Mouse (Mus musculus) embryonic fibroblast, embryonic 13.5 days (primary cell): ENCODE measurements around the gene Kansl2. TPM values are rescaled to one million over a fixed set of nuclear protein-coding genes. Genes with fewer than 3 reads are reported as not detected.
A peak's percentile ranks its signal among the peaks of the same experiment; 100 is the strongest.

Experiments
- H3K27ac ChIP-seq: 2 replicates; pipeline ENCODE4 v1.5.1; 2012; ENCODE audit warnings: low read length, control low read depth, inconsistent platforms; ENCODE audit not compliant: insufficient read depth
- H3K4me1 ChIP-seq: 2 replicates; pipeline ENCODE4 v1.6.1; 2011; ENCODE audit warnings: low read length; ENCODE audit not compliant: control insufficient read depth, insufficient read depth
- H3K4me3 ChIP-seq: 2 replicates; pipeline ENCODE4 v1.5.1; 2011; ENCODE audit warnings: mild to moderate bottlenecking, control low read depth, low read length; ENCODE audit not compliant: insufficient read depth
- CTCF ChIP-seq: IDR thresholded peaks from 2 replicates; pipeline ENCODE4 v1.5.1; 2011; ENCODE audit warnings: mild to moderate bottlenecking, control low read depth, low read length, moderate library complexity, borderline replicate concordance; ENCODE audit not compliant: insufficient read depth
- POLR2A ChIP-seq: IDR thresholded peaks from 2 replicates; pipeline ENCODE4 v1.6.1; 2011; ENCODE audit warnings: low read depth, mild to moderate bottlenecking, control low read depth, low read length, moderate library complexity
- polyA plus RNA-seq: library from polyadenylated mRNA; stranded (reverse); fragments of >200 nt; gene quantifications from 2 replicates; pipeline ENCODE4 v1.2.4, GENCODE M21; 2011; ENCODE audit warnings: low read depth; ENCODE audit not compliant: missing spikeins, insufficient read length

Kansl2 gene
- polyA plus RNA-seq, 1 experiment = 91.2 TPM

- TF ChIP-seq POLR2A = peak; percentile 13; the same call in 1 of the 2 replicates
- TF ChIP-seq CTCF = no peak
- peak overlapping the region; percentile 88 for H3K4me3 ChIP-seq
- peak overlapping the region; percentile 83 for H3K27ac ChIP-seq
- H3K4me1 ChIP-seq = peaks cover 3% of the 10 kb centered on the region; the same call in 1 of the 2 replicates
These were observed 34.4 kb upstream of the Kansl2 start for GRCm38 (mm10) chr15:98568256-98569033.

- Histone ChIP-seq H3K4me1 (peaks cover 3% of the 10 kb centered on the region; the same call in 1 of the 2 replicates), H3K27ac (peak overlapping the region; percentile 83), H3K4me3 (peak overlapping the region; percentile 88)
- TF ChIP-seq CTCF (no peak), POLR2A (peak; percentile 97)
These were observed 33.4 kb upstream of the Kansl2 start for GRCm38 (mm10) chr15:98567278-98568134.

DNA sequence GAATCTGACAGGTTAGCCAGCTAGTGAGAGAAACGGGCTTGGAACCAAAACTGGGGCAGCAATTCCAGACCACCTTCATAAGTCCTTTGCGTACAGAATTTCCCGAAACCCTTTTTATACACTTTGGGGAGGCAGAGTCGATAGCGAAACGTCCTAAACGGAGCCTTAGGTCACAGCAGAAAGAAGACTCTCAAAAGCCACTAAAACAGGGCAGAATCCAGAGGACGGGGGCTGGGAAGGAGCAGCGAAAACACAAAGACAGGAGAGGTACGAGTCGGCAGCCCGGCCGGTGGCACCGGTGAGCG lies 32.9 kb upstream of the Kansl2 start:
- peaks cover 3% of the 10 kb centered on the region; the same call in 1 of the 2 replicates for H3K4me1 ChIP-seq
- no peak for TF ChIP-seq POLR2A
- no peak for TF ChIP-seq CTCF
- peak overlapping the region; percentile 81 for H3K4me3 ChIP-seq
- peak overlapping the region; percentile 74 for H3K27ac ChIP-seq

DNA sequence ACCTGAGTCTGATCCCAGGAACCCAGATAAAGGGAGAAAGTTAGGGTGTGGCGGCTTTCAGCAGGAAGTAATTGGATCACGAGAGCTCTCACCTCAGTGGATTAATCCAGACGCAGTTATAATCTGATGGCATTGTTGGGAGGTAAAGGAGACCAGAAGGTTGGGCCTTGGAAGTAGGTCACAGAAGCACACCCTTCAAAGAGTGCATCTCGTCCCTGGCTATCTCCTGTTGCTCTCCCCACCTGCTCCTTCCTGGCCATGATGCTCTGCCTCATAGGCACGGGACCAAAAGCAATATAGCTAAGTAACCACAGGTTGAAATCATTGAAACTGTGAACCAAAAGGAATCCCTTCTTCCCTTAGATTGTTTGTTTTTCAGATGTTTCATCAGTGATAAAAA lies 23.1 kb upstream of the Kansl2 start:
- TF ChIP-seq POLR2A (no peak), CTCF (no peak)
- no peak overlapping the region for H3K27ac ChIP-seq

DNA sequence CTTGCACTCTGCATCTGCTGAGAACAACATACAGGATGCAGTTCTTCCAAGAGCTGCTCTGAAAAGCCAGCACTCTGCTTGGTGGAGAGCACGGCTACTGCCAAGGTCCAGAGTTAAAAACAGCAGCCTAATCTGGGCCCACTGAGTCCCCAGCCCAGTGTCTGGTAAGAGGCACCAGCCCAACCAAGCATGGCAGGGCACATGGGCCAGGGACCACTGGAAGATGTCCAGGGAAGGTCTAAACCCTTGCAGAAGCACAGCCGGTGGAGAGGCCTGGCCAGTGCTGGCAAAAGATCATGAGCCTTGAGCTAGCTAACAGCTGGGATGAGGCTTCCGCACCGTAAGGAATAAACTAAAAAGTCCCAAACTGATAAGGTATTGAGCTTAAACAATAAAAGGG lies 21.8 kb upstream of the Kansl2 start:
- Histone ChIP-seq H3K4me1 (no peaks in the 10 kb centered on the region), H3K27ac (no peak overlapping the region), H3K4me3 (no peak overlapping the region)
- no peak for TF ChIP-seq POLR2A
- TF ChIP-seq CTCF = no peak

More for the DNA sequence above, 23.1 kb upstream of the Kansl2 start:
- H3K4me3 ChIP-seq = no peak overlapping the region
- no peaks in the 10 kb centered on the region for H3K4me1 ChIP-seq

DNA sequence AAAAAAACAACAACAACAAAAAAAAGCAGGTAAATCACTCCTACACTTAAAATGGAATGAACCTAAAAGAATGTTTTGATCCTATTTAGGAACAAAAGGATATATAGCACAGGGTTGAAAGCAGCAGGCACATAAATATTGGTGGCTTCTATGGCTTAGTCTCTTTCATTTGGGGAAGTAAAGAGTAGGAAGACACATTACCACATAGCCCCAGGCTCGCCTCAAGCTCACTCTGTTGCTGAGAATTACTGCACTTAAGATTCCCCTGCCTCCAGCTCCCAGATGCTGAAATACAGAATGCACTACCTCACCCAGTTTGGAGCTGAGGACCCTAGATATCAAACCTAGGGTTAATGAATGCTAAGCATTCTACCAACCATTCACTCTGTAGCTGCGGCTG lies 18.7 kb upstream of the Kansl2 start:
- TF ChIP-seq CTCF = no peak
- no peak for TF ChIP-seq POLR2A
- Histone ChIP-seq H3K27ac (no peak overlapping the region), H3K4me3 (no peak overlapping the region), H3K4me1 (no peaks in the 10 kb centered on the region)

- TF ChIP-seq POLR2A (no peak), CTCF (no peak)
These were observed 12.8 kb upstream of the Kansl2 start for GRCm38 (mm10) chr15:98546843-98547242.

GRCm38 (mm10) chr15:98545151-98545550 lies 11.1 kb upstream of the Kansl2 start:
- Histone ChIP-seq H3K27ac (no peak overlapping the region), H3K4me3 (no peak overlapping the region), H3K4me1 (peaks cover 5% of the 10 kb centered on the region; the same call in 1 of the 2 replicates)
- TF ChIP-seq POLR2A = no peak
- no peak for TF ChIP-seq CTCF

More at GRCm38 (mm10) chr15:98546843-98547242, 12.8 kb upstream of the Kansl2 start:
- Histone ChIP-seq H3K4me3 (no peak overlapping the region), H3K27ac (no peak overlapping the region), H3K4me1 (peaks cover 4% of the 10 kb centered on the region; the same call in 1 of the 2 replicates)

GRCm38 (mm10) chr15:98543341-98543740 lies 9.3 kb upstream of the Kansl2 start:
- Histone ChIP-seq H3K4me3 (no peak overlapping the region), H3K27ac (no peak overlapping the region), H3K4me1 (peaks cover 5% of the 10 kb centered on the region)
- TF ChIP-seq CTCF (no peak), POLR2A (no peak)
